Mouse (Mus musculus): ENCODE measurements around the gene AC131692.1.

Gene AC131692.1

DNA sequence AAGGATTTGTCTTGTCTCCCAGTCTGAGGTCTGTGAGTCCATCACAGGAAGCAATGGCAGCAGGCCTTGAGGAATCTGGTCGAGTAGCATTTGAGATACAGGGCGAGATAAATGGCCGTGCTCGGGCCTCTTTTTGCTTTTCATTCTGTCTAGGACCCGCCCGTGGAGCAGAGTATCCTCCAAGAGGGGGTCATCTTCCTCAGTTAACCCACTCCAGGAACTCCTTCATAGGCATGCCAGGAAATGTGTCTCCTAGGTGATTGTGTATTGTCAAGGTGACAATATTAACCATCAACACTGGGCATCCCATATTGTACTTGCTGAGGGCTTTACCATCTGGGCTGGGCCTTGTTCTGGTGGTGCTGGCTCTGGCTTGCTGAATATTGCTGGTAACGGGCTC lies at the start of gene AC131692.1:
AC131692.1 (plus strand) TSS at position 301 of the 400 bp plus-strand sequence.
- no peak for DNase-seq (ENCODE audit: low spot score)

DNA sequence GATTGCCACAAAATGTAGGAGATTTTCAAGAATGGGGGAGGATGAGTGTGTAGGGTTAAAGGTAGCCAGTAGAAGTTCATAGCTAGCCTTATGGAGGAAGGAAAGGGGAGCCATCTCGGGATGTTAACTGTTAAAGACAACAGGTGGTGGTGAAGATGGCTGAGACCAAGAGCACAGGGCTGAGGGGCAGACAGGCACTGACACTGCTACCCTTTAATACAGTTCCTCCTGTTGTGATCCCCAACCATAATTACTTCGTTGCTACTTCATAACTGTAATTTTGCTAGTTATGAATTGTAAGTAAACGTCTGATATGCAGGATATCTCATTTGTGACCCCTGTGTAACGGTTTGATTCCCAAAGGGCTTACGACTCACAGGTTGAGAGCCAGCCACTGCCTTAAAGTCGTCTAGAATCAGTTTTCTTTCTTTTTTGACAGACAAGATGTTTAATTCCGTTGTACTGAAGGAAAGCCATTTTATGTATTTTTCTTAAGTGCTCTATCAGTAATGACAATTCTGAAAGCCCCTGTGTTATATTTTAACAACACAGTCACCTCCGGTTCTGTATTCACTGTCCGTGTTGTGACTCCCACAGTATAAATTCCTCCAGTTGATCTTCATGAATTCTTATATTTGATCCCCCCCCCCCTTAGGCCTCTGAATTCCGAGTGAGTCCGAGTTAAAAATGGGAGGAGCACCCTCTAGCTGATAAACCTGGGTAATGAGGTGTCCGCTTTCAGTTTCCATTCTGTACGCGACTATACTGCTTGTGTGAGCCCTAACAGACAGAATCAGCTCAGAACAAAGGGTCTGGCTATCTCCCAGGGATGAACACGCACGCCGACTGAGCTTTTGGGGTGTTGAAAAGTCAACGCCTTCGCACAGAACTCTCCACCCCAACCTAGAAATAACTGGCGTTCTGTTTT lies 48.6 kb upstream of the AC131692.1 start:
- no peak for DNase-seq (ENCODE audit: low spot score)

DNA sequence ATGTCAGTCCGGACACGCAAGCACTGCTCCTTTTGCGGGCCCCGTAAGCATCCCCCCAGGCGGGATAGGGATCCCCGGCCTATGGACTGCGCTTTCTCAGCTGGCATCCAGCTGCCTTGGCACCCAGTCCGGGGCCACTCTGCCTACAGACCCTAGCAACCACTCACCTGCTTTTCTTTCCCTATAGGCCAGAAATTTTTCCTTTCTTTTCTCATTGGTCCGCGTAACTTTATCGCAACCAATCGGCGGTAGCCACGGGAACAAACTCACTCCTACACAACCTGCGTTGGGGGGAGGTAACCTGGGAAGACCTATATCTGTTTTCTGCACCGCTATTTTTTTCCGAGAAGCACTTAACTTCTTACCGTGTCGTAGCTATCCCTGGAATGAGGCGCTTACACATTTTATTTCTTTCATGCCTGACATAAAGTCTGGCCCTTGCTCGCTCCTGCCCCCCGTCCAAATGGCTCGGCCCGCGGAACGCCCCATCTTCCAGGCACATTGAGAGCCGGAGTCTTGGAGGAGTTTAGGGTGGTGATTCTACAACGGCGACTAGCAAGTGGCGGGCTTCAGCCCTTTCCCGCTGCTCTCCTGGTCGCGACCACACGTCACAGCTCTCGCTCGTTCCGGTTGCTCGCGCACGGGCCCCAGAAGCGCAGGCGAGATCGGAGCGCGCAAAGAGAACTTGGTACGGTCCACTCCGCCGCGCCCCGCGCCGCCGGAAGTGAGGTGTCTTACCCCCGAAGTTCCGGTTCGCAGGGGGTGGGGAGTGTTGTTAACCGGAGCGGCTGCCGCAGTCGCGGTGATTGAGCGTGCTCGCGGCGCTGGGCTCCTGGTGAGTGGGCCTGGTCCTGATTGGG lies 47.7 kb upstream of the AC131692.1 start, which contains the start of gene Syvn1:
Syvn1 (plus strand) TSS at position 283 of the 860 bp plus-strand sequence.
- DNase-seq (ENCODE audit: low spot score), result peak; percentile 94

DNA sequence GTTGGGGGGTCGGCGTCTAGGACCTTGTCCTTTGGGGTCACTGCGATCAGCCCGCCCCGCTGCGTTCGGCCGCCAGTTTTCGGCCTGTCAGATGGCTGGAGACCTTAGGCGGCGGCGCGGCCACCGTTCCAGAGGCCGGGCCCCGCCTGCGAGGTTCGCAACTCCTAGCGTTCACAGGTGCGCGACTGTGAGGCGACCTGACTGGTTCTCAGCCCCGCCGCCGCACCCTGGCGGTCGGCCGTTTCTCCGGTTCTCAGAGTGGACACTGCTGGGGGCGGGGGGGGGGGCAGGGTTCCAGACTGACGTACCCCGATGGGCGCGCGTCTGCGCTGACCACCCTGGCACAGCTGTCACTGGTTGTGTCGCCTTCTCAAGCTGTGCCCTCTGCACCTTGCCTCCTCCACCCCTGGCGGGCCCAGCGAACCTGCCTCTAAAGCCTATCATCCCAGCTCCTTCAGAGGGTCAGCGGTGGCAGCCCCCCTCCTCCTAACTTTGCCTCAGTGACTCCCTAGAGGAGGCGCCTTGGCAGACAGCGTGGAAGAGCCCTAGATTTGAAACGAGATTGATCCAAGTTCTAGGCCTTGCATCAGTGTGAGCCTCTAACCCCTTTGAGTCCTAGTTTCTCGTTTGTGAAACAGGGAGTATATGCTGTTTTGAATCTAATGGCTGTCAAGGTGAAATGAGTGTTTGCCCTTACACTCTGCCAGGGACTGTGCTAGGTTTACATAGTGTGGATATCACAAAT lies 46.9 kb upstream of the AC131692.1 start:
- no peak for DNase-seq (ENCODE audit: low spot score)

DNA sequence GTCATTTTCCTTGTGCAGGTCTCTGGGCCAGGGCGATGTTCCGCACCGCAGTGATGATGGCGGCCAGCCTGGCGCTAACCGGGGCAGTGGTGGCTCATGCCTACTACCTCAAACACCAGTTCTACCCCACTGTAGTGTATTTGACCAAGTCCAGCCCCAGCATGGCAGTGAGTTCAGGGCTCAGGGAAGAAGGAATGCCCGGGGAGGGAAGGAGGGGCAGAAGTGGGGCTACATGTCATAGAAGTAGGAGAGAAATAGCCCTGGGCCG lies 46.4 kb upstream of the AC131692.1 start:
- DNase-seq (ENCODE audit: low spot score), result no peak

DNA sequence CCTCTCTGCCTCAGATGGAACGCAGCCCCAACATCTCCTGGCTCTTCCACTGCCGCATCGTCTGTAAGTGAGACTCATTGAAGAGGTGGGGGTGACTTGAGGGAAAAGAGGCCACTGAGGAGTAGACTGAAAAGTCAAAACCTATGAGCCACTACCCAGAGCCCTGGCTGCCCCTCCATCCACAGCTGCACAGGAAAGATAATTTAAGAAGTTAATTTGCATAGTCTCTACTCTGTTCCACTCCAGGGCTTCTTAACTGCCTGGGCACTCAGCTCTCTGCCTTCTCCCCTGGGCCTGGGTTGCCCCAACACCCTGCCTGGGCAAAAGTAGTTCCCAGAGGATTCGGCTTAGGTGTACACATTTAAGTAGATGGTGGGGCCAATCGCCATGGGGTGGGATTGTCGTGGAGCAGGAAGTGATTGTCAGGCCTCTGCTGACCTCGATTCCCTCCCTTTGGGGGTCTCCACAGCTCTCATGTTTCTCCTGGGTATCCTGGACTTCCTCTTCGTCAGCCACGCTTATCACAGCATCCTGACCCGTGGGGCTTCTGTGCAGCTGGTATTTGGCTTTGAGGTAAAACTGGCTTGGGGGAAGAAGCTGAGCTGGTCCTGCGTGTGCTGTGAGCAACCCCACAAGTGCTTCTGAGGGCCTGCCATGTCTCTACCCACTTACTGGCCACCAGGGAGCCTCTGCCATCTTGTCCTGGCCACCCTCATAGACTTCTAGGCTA lies 45.4 kb upstream of the AC131692.1 start:
- DNase-seq (ENCODE audit: low spot score), result no peak

DNA sequence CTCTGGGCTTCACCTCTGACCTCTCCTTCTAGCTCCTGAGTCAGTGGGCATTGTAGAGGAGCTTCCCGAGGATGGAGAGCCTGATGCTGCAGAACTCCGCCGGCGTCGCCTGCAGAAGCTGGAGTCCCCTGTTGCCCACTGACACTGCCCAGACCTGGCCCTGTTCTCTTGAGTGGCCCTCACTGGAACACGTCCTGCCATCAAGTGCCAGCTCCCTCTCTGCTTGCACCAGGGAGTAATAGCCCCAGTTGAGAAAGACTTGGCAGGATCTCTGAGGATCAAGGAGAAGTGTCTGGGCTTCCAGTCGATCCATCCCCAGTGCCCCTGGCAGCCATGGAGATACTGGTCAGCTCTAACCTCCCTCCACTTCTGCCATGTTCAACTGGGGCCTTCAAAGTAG lies 41.7 kb upstream of the AC131692.1 start:
- no peak for DNase-seq (ENCODE audit: low spot score)

DNA sequence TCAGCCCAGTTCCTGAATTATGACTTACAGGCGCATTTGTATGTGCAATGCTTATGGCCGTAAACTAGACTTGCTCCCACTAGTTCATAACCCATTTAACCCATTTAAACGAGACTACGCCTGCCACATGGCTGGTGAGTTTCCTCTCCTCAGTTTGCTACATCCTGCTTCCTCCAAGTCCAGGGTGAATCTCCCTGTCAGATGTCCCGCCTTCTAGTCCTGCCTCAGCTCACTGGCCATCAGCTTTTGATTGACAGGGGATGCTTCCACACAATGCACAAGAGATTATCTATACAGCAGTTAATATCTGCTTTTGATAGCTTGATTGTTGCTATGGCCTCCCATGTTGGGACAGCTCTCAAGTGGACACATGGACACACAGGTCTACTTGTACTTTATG lies 39.9 kb upstream of the AC131692.1 start:
- DNase-seq (ENCODE audit: low spot score), result no peak

DNA sequence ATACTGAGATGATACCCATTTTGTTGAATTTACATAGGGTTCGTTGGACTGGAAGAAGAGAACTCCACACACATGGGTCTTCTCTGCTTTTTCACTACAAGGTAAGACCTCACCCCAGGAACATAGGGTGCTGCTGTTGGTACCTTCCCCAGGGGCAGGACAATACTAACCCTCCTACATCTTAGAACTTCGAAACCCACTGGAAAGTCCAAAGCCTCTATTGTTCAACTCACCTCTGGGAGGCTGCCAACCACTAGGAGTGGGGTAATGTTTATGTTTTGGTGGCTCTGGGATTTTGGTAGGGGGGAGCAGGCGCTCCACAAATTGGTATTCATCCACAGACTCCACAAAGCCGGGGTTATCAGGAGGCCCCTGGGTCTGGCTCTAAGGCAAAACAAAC lies 37.5 kb upstream of the AC131692.1 start:
- no peak for DNase-seq (ENCODE audit: low spot score)

DNA sequence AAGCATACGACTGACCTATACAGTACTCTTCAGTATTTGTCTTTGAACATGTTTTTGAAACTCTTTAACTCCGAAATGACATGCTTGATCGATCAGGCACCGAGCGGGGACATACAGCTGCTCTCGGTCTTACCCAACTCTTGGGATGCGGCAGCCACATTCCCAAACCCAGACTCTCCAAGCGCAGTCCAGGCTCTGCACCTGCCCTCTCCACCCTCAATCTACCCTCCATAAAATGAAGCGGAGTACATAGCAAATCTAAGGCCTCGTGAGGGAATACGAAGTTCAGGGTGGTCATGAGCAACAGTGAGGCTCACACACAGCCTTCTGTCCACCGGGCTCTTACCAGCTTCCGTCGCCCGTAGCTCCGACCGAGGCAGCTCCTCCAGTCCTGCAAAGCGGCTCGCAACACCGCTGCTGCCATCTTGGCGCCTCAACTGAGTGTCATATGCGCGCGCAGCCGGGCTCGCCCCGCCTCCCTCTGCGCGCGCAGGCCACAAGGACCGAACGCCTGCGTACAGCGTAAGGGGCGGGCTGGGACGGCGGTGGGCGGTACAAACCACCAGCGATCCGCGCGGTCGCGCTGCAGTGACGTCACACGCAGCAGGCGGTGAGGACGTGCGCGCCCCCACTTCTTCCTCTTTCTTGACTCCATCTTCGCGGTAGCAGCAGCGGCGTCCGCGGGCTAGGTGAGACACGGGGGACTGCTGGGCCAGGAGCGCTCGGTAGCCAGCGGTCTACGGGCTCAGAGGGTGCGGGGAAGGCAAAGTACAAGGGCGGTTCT lies 36.7 kb upstream of the AC131692.1 start, which contains the start of the genes Mrpl49 and Fau:
Mrpl49 (minus strand) TSS at position 473 of the 784 bp plus-strand sequence.
Fau (plus strand) TSS at position 532 of the 784 bp plus-strand sequence.
- peak; percentile 99 for DNase-seq (ENCODE audit: low spot score)

DNA sequence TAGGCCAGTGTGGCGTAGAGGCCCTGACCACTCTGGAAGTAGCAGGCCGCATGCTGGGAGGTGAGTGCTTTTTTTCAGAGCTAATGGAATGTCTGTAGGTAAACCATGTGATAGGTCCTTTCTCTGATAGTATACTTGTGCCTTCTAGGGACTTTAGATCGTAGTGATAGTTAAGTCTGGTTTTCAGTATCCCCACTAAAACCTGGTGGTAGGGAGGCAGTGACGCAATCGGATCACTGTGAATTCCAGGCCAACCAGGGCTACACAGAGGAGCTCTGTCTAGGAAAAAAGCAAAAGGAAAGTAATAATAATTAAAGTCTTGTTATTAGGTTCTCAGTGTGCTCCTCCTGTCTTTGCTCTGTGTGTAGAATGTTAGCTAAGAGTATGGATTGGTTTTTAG lies 35.7 kb upstream of the AC131692.1 start:
- DNase-seq (ENCODE audit: low spot score), result no peak

DNA sequence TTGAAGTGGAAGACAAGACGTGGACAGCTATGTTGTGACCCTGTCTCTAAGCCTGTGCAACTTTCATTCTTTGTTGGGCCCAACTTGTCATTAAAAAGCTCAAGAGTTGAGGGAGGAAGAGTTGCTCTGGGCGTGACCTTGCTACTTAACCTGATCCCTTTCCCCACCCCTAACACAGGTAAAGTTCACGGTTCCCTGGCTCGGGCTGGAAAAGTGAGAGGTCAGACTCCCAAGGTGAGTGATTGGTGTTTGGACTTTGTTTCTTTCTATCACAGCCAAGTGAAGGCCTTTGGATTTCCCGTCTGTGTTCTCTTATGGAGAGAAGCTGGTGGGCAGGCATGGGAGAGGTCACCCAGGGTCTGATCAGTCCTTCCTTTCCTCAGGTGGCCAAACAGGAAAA lies 35.3 kb upstream of the AC131692.1 start:
- no peak for DNase-seq (ENCODE audit: low spot score)

DNA sequence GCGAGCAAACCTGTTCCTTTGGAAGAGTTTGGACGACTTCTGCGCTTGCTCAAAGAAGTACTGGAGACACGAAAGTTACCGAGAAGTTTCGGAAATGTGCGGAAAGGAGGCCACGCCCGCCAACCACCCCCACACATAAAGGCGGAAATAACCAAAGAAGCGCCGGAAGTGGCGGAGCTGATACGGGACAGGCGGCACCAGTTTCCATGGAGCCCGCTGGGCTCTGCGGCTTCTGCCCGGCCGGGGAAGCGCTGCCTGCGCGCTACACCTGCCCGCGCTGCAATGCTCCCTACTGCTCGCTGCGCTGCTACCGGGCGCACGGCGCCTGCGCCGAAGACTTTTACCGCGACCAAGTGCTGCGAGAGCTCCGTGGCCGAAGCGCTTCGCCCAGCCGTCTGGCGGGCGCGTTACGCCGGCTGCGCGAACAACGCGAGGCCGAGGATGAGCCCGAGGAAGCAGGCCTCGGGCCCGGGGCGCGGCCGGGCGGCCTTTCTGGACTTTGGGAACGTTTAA lies 33.1 kb upstream of the AC131692.1 start, which contains the start of gene Znhit2:
Znhit2 (plus strand) TSS at position 172 of the 513 bp plus-strand sequence.
- DNase-seq (ENCODE audit: low spot score), result peak; percentile 95

DNA sequence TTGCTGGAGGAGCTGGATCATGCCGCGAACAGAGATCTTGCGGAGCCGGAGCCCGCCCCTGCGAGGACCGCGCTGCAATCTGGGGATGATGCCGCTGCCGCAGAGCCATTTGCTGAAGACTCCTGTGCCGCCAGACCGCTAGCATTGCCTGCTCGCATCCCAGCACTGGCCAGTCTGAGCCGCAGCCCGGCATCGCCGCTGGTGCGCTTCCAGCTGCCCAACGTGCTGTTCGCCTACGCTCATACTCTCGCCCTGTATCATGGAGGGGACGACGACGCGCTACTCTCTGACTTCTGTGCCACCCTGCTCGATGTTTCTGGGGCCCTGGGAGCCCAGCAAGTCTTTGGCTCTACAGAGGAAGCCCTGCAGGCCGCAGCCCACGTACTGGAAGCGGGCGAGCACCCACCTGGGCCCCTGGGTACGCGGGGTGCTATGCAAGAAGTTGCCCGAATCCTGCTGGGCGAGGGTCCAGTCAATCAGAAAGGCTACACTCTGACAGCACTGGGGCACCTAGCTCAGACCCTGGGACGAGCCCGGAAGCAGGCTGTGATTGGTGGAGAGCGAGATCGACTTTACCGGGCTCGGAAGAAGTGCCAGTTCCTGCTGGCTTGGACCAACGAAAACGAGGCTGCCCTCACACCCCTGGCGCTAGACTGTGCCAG lies 32.4 kb upstream of the AC131692.1 start:
- peak; percentile 46 for DNase-seq (ENCODE audit: low spot score)

DNA sequence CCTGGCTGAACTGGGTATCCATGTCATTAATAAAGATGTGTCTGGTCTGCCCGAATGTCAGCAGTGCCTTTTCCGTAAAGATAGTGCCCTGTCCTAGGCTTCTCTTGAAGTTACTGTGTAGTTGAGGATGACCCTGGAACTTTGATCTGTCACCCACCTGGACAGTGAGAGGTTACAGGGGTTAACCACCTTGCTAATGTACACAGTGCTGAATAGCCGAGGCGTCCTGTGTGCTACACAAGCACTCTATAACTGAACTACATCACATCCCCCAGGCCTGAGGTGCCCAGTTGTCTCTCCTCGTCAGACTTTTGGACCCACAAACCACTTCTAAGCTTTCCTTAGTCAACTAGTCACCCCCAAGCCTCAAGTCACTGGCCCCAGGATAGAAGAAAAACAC lies 31.8 kb upstream of the AC131692.1 start:
- DNase-seq (ENCODE audit: low spot score), result no peak

DNA sequence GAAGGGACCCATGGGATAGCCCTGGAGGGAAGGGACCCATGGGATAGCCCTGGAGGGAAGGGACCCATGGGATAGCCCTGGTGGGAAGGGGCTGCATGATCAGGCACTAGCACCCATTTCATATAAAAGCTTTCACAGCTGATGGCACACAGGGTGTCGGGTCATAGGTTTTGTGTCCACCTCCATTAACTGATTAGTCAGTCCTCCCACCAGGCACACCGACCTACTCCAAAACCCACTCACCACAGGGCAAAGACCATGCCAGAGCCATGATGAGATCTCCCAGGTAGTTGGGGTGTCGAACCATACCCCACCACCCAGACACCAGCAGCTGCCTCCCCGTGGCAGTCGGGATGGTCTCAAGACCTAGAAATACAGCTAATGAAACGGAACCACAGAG lies 31.1 kb upstream of the AC131692.1 start:
- no peak for DNase-seq (ENCODE audit: low spot score)

DNA sequence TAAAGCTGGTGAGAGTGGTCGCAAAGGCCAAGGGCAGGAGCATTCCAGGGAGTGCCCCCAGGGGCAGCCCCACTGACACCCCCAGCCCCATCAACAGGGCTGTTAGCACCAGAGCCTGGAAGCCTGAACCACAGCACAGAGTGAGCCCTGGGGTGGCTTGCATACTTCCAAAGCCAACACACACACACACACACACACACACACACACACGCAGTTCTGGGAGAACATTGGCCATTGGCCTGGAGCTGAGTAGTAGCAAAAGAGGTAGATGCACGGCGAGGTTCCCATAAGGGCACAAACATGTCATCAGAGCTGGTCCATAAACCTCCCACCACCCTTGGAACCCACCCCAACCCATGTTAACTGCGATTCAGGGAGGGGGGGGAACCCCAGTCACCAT lies 27.6 kb upstream of the AC131692.1 start:
- DNase-seq (ENCODE audit: low spot score), result no peak

DNA sequence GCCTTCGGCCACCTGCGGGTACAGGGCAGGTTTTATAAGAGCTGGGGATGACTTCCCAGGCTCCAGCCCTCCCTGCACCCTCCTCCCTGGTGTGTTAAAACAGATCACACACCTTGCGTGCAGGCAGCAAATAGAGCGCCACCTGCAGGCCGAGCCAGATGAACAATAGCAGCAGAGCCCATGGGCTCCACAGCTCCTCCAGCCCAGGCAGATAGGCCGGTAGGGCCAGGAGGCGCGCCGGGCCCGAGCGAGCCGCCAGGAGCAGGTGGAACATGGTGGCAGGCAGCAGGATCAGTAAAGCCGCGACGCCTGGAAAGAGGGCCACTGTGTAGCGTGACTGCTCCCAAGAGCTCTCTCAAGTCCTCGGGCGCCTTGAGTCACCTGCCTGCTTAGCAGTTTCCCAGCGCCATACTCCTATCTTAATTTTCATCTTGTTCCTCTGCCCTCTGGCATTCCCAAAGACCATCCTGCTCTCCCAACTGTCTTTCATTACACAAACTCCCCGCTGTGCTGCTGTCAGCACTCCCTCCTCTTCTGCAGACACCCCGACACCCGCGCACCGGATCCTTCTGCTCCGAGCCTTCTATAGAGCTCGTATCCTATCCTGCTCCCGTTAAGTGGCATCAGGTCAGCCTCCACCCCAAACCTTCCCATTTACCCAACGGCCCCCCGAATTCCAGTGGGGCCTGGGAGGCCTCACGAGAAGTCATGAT lies 27.1 kb upstream of the AC131692.1 start:
- peak; percentile 91 for DNase-seq (ENCODE audit: low spot score)

Data from retina, embryonic 14.5 days (tissue).